Mouse (Mus musculus) adrenal gland, adult 18-20 months (tissue): Measurements from ENCODE around the gene Tsnax. TPM values are rescaled to one million over a fixed set of nuclear protein-coding genes. Genes with fewer than 3 reads are reported as not detected.

Experiments
- DNase-seq, 2 experiments: peaks; one replicate each; pipeline ENCODE4 v3.0.0; 2021 to 2022; ENCODE audit warnings: low spot score in 2 of 2
- long read RNA-seq, 2 experiments: library from polyadenylated mRNA; stranded (forward); transcript quantifications; one replicate each; pipeline ENCODE4 v2.0.0; 2021
- total RNA-seq, 2 experiments: library from RNA; stranded (reverse); gene quantifications; 1 replicate in 1 of 2; 2 replicates in 1 of 2; pipeline ENCODE4 v1.2.3; 2021

Tsnax gene
- 10 to 100 TPM; 68.4 to 87.7 TPM for total RNA-seq
- long read RNA-seq, experiment 1, transcript Tsnax-201 (6 exons, 2,391 nt): major isoform, 129 of 137 reads
- long read RNA-seq, experiment 1, partial matches to known transcripts: 1 of 137 reads
- long read RNA-seq, experiment 1, other reads (novel, unspliced or antisense): 7 of 137 reads
- long read RNA-seq, experiment 2, transcript Tsnax-201 (6 exons, 2,391 nt): major isoform, 446 of 475 reads
- long read RNA-seq, experiment 2, partial matches to known transcripts: 15 of 475 reads
- long read RNA-seq, experiment 2, other reads (novel, unspliced or antisense): 12 of 475 reads

GRCm38 (mm10) chr8:125012695-125013627 lies at the start of gene Tsnax:
TSS of gene Tsnax (plus strand) at chr8:125012997.
- DNase-seq: peak; percentile 88 to 90

DNA sequence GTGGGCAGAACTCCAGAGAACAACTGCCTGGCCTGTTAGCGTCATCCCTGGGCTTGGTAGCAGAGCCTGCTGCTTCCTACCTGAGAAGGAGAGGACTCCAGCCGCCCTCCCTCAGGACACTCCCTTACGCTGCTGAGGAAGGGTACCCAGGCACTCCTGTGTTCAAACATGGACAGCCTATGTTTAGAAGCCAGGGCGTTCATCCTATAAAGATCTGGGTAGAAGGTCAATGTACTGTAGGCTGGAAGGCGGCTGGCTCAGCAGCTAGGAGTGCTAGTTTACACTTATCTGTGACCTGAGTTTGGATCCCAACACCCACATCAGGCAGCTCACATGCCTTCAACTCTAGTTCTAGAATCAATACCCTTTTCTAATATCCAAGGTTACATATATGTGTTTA lies 49.6 kb upstream of the Tsnax start:
- DNase-seq: no peak

GRCm38 (mm10) chr8:124964966-124965365 lies 47.8 kb upstream of the Tsnax start:
- no peak for DNase-seq

- DNase-seq: no peak
Observed at GRCm38 (mm10) chr8:124970312-124970933, 42.4 kb upstream of the Tsnax start.

DNA sequence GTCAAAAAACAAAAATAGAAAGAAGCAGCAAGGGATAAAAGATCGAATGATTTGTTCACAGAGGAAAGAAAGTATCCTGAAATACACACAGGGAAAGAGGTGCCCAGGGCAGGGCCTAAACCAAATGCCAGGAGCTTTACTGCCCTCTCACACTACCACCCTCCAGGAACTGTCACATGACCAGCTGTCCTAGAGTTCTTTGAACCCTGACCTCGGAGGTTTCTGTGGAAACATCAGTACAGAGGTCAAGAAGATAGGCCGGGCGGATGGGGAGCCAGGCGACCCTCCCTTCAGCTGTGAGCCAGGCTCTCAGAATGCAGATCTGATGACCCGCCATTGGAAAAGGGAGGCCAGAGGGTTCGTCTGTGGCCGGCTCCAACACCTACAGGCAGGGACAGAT lies 39.6 kb upstream of the Tsnax start:
- no peak for DNase-seq

- no peak for DNase-seq
Observed at GRCm38 (mm10) chr8:124974254-124974653, 38.5 kb upstream of the Tsnax start.

GRCm38 (mm10) chr8:124976211-124976610 lies 36.6 kb upstream of the Tsnax start:
- DNase-seq: no peak

DNA sequence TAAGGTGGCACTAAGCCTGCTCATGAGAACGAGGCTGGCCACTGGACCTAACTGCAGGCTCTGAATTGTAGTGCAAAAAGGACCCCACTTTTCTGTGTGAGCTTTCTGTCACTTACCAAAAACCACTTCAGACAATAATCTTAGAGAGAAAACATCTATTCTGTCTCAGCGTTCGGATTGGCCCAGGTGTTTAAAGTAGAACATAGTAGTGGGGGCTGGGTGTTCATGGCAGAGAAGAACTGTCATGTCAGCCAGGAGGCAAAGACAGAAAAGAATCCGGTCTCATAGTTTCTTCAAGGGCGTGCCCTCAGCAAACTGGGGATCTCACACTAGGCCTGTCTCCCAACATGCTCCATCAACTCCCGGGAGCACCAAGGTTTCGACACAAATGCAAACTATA lies 34.8 kb upstream of the Tsnax start:
- DNase-seq: no peak

DNA sequence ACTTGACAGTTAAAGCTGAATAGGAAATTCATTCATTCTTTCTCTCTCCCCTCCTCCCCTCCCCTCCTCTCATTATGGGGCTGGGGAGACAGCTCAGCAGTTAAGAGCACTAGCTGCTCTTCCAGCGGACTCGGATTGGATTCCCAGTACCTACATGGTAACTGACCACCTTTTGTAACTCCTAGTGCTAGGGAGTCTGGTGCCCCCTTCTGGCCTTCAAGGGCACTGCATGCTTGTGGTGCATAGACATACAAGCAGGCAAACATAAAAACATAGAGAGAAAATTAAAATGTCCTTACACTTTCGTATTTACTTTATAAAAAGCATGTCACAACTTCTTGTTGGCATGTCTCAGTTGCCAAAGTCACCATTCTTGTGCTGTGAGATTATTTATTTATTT lies 32.8 kb upstream of the Tsnax start:
- no peak for DNase-seq

DNA sequence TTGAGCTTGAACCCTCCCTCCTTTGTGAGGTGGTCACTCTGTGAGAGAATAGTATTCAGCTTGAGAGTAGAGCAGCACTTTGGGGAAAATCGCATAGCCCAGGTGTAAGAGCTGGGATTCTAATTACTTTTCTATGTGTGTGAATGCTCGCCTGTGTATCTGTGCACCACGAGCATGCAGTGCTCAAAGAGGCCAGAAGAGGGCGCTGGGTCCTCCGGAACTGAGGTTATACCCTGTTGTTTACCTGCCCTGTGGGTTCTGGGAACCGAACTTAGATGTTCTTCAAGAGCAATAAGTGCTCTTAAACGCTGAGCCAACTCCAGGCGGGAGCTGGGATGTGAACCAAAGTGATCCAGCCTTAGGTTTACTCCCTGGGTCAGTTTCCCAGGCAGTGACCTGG lies 32.0 kb upstream of the Tsnax start:
- no peak for DNase-seq

DNA sequence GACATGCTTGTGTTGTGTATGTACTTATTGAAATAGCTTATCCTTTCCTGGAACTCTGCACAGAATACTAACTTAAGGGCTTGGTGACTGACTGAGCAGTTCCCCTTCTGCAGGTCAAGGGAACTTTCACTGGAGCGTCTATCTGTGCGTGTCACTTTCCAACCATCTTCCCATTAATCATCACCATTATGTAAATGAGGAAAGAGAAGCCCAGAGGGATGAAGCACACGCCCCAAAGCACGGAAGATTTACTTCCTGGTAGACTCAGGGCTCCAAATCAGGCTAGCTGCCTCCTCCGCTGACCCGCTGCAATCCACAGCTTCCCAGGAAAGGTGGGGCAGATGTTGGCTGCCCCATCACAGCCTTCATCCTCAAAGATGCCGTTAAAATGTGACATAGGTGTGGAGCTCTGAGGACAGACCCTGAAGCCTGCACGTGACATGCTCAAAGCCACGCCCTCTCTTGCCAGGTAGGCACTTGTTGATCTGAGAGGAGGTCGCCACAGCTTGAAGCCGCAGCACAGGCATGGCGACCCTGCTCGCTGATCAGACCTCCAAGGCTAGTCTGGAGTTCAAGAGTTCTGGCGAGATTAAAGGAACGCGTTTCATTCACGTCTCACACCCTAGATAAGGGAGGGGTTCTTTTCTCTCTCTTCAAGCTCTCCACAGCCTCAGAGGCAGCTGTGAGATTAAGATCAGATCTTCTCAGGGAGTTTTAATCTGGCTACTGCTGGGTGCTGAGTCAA lies 21.7 kb upstream of the Tsnax start:
- no peak for DNase-seq

GRCm38 (mm10) chr8:124991668-124991926 lies 21.2 kb upstream of the Tsnax start:
- DNase-seq: no peak

GRCm38 (mm10) chr8:124995776-124996175 lies 17.0 kb upstream of the Tsnax start:
- no peak for DNase-seq

- DNase-seq: no peak
Observed at GRCm38 (mm10) chr8:125024085-125024484, 11.3 kb downstream of the Tsnax start.

- DNase-seq: no peak
Observed at GRCm38 (mm10) chr8:125027211-125027610, 14.4 kb downstream of the Tsnax start.

GRCm38 (mm10) chr8:125028841-125029240 lies 16.0 kb downstream of the Tsnax start:
- no peak for DNase-seq

GRCm38 (mm10) chr8:125031276-125031675 lies 18.5 kb downstream of the Tsnax start:
- no peak for DNase-seq

DNA sequence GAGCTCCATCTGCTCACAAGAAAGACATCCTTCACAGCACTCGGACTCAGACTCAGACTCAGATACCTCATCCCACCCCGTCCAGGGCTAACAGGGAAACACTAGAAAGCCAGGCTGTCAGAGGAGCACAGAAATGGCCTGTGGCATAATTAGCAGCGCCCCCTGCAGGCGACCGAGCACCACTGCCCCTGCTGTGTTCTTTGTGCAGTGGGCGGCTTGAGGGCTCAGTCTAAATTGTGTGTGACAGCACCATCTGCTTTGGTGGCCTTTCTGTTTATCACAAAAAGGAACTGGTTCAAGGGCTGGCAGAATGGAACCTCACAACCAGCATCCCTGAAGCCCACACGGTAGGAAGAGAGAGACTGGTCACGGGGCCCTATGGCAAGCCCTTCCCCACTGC lies 21.9 kb downstream of the Tsnax start:
- DNase-seq: peak; percentile 62 to 69

DNA sequence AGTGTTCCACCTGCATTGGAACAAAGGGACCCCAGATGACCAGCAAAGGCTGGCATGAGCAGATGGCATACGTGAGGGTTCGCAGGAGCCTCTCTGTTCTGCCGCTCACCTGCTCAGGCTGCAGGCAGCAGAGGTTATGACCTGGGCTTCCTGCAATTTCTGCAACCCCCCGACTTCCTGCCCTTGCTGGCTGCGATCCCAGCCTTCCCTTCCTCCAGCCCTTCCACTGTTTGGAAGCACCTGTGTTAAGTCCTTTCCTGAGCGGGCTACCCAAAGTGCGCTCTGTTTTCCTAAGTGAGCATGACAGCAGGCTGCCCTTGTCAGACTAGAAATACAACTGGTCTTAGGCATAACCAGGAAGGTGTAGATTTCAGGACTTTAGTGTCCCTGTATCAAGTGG lies 24.3 kb downstream of the Tsnax start:
- DNase-seq: no peak

DNA sequence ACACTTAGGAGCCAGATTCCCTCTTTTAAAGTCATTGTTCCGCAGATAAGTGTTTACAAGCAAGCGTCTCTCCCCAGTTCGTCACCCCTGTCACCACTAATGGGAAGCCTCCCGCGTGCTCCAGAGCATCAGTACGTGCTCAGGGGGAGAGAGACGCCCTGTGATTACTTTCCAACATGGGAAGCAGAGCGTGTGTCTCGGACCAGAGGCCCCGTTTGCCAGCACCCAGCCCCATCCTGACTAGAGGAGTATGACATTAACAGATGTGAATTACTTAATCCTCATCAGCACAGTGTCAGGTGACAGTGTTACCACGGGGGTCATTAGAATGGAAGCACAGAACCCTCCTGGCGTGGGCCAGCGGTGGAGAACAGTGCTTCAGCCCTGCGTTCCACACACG lies 25.9 kb downstream of the Tsnax start:
- no peak for DNase-seq

GRCm38 (mm10) chr8:125040587-125041375 lies 28.0 kb downstream of the Tsnax start:
- no peak for DNase-seq
